Mouse (Mus musculus): Measurements from ENCODE around the gene Dnaja4. TPM values are rescaled to one million over a fixed set of nuclear protein-coding genes. Genes with fewer than 3 reads are reported as not detected.

Gene Dnaja4
- polyA plus RNA-seq (2012; rRNA removed) = 129 and 142 TPM in 2 replicates

GRCm38 (mm10) chr9:54698318-54699086 is at the start of gene Dnaja4:
Dnaja4 (plus strand) TSS chr9:54698873.
- TF ChIP-seq CTCF (IDR thresholded peaks at IDR 0.05; ENCODE audit: control insufficient read depth, insufficient read depth, insufficient replicate concordance, low read depth, low read length) (no peak), POLR2A (IDR thresholded peaks at IDR 0.05; ENCODE audit: control insufficient read depth, low read depth, low read length) (no peak; the same call in 1 of the 2 replicates)
- H3K4me3 ChIP-seq (ENCODE audit: control insufficient read depth, low read depth, low read length) = peak within 1 kb of the TSS; percentile 87
- no peaks in the 10 kb centered on the region for H3K36me3 ChIP-seq (ENCODE audit: control insufficient read depth, insufficient read depth, low read length)
- peaks cover 10% of the 10 kb centered on the region for H3K4me1 ChIP-seq (ENCODE audit: control insufficient read depth, insufficient read depth, low read length)
- peak within 1 kb of the TSS; percentile 85 for H3K27ac ChIP-seq (ENCODE audit: control insufficient read depth, insufficient read depth, low read depth, low read length)
- no peaks in the 10 kb centered on the region for H3K27me3 ChIP-seq (ENCODE audit: control insufficient read depth, insufficient read depth, low read length)

- H3K27ac ChIP-seq (ENCODE audit: control insufficient read depth, insufficient read depth, low read depth, low read length) = no peak overlapping the region; the same call in 1 of the 2 replicates
- H3K4me3 ChIP-seq (ENCODE audit: control insufficient read depth, low read depth, low read length) = no peak overlapping the region
- H3K4me1 ChIP-seq (ENCODE audit: control insufficient read depth, insufficient read depth, low read length) = no peaks in the 10 kb centered on the region
- H3K36me3 ChIP-seq (ENCODE audit: control insufficient read depth, insufficient read depth, low read length) = no peaks in the 10 kb centered on the region
- no peaks in the 10 kb centered on the region for H3K27me3 ChIP-seq (ENCODE audit: control insufficient read depth, insufficient read depth, low read length)
- TF ChIP-seq CTCF (IDR thresholded peaks at IDR 0.05; ENCODE audit: control insufficient read depth, insufficient read depth, insufficient replicate concordance, low read depth, low read length) (no peak), POLR2A (IDR thresholded peaks at IDR 0.05; ENCODE audit: control insufficient read depth, low read depth, low read length) (no peak)
These were observed 49.3 kb upstream of the Dnaja4 start for GRCm38 (mm10) chr9:54649360-54649759.

GRCm38 (mm10) chr9:54652778-54653177 is 45.9 kb upstream of the Dnaja4 start:
- Histone ChIP-seq H3K4me3 (ENCODE audit: control insufficient read depth, low read depth, low read length) (no peak overlapping the region), H3K27me3 (ENCODE audit: control insufficient read depth, insufficient read depth, low read length) (no peaks in the 10 kb centered on the region), H3K27ac (ENCODE audit: control insufficient read depth, insufficient read depth, low read depth, low read length) (no peak overlapping the region), H3K36me3 (ENCODE audit: control insufficient read depth, insufficient read depth, low read length) (no peaks in the 10 kb centered on the region), H3K4me1 (ENCODE audit: control insufficient read depth, insufficient read depth, low read length) (no peaks in the 10 kb centered on the region)
- TF ChIP-seq CTCF (IDR thresholded peaks at IDR 0.05; ENCODE audit: control insufficient read depth, insufficient read depth, insufficient replicate concordance, low read depth, low read length) = no peak
- no peak for TF ChIP-seq POLR2A (IDR thresholded peaks at IDR 0.05; ENCODE audit: control insufficient read depth, low read depth, low read length)

- Histone ChIP-seq H3K4me3 (ENCODE audit: control insufficient read depth, low read depth, low read length) (no peak overlapping the region), H3K27ac (ENCODE audit: control insufficient read depth, insufficient read depth, low read depth, low read length) (peak overlapping the region; percentile 46), H3K4me1 (ENCODE audit: control insufficient read depth, insufficient read depth, low read length) (no peaks in the 10 kb centered on the region), H3K36me3 (ENCODE audit: control insufficient read depth, insufficient read depth, low read length) (no peaks in the 10 kb centered on the region), H3K27me3 (ENCODE audit: control insufficient read depth, insufficient read depth, low read length) (no peaks in the 10 kb centered on the region)
- no peak for TF ChIP-seq POLR2A (IDR thresholded peaks at IDR 0.05; ENCODE audit: control insufficient read depth, low read depth, low read length)
- no peak for TF ChIP-seq CTCF (IDR thresholded peaks at IDR 0.05; ENCODE audit: control insufficient read depth, insufficient read depth, insufficient replicate concordance, low read depth, low read length)
These were observed 42.8 kb upstream of the Dnaja4 start for GRCm38 (mm10) chr9:54655846-54656245.

GRCm38 (mm10) chr9:54656402-54656801 is 42.3 kb upstream of the Dnaja4 start:
- H3K4me3 ChIP-seq (ENCODE audit: control insufficient read depth, low read depth, low read length) = no peak overlapping the region
- H3K36me3 ChIP-seq (ENCODE audit: control insufficient read depth, insufficient read depth, low read length) = no peaks in the 10 kb centered on the region
- no peak for TF ChIP-seq CTCF (IDR thresholded peaks at IDR 0.05; ENCODE audit: control insufficient read depth, insufficient read depth, insufficient replicate concordance, low read depth, low read length)
- TF ChIP-seq POLR2A (IDR thresholded peaks at IDR 0.05; ENCODE audit: control insufficient read depth, low read depth, low read length) = no peak
- peak overlapping the region; percentile 46; the same call in 1 of the 2 replicates for H3K27ac ChIP-seq (ENCODE audit: control insufficient read depth, insufficient read depth, low read depth, low read length)
- no peaks in the 10 kb centered on the region for H3K4me1 ChIP-seq (ENCODE audit: control insufficient read depth, insufficient read depth, low read length)
- no peaks in the 10 kb centered on the region for H3K27me3 ChIP-seq (ENCODE audit: control insufficient read depth, insufficient read depth, low read length)

GRCm38 (mm10) chr9:54658773-54659172 is 39.9 kb upstream of the Dnaja4 start:
- Histone ChIP-seq H3K4me1 (ENCODE audit: control insufficient read depth, insufficient read depth, low read length) (no peaks in the 10 kb centered on the region; the same call in 1 of the 2 replicates), H3K36me3 (ENCODE audit: control insufficient read depth, insufficient read depth, low read length) (no peaks in the 10 kb centered on the region), H3K27me3 (ENCODE audit: control insufficient read depth, insufficient read depth, low read length) (no peaks in the 10 kb centered on the region), H3K4me3 (ENCODE audit: control insufficient read depth, low read depth, low read length) (no peak overlapping the region), H3K27ac (ENCODE audit: control insufficient read depth, insufficient read depth, low read depth, low read length) (peak overlapping the region; percentile 76)
- TF ChIP-seq CTCF (IDR thresholded peaks at IDR 0.05; ENCODE audit: control insufficient read depth, insufficient read depth, insufficient replicate concordance, low read depth, low read length) = no peak
- no peak; the same call in 1 of the 2 replicates for TF ChIP-seq POLR2A (IDR thresholded peaks at IDR 0.05; ENCODE audit: control insufficient read depth, low read depth, low read length)

GRCm38 (mm10) chr9:54661605-54662377 is 36.9 kb upstream of the Dnaja4 start, which contains the start of gene Acsbg1:
Acsbg1 (minus strand) TSS chr9:54661870.
- peak within 1 kb of the TSS; percentile 57 for H3K4me3 ChIP-seq (ENCODE audit: control insufficient read depth, low read depth, low read length)
- TF ChIP-seq POLR2A (IDR thresholded peaks at IDR 0.05; ENCODE audit: control insufficient read depth, low read depth, low read length) = peak; percentile 62; the same call in 1 of the 2 replicates
- no peak for TF ChIP-seq CTCF (IDR thresholded peaks at IDR 0.05; ENCODE audit: control insufficient read depth, insufficient read depth, insufficient replicate concordance, low read depth, low read length)
- no peaks in the 10 kb centered on the region for H3K27me3 ChIP-seq (ENCODE audit: control insufficient read depth, insufficient read depth, low read length)
- no peaks in the 10 kb centered on the region for H3K36me3 ChIP-seq (ENCODE audit: control insufficient read depth, insufficient read depth, low read length)
- H3K27ac ChIP-seq (ENCODE audit: control insufficient read depth, insufficient read depth, low read depth, low read length) = peak within 1 kb of the TSS; percentile 76
- H3K4me1 ChIP-seq (ENCODE audit: control insufficient read depth, insufficient read depth, low read length) = peaks cover 9% of the 10 kb centered on the region
